Mouse (Mus musculus) kidney, embryonic 16.5 days (tissue): ENCODE data around the gene Cldn4. TPM values are rescaled to one million over a fixed set of nuclear protein-coding genes. Genes with fewer than 3 reads are reported as not detected.
"Not testable (repeated sequence)": the region's sequence is repeated elsewhere in the genome, so short reads cannot be mapped to it uniquely, and the experiment has no call there.

Experiments
- ATAC-seq: fragments of 200-750 bp; cut with Nextera tagmentation; 2 replicates; pipeline ENCODE4 v1.8.0; 2017; ENCODE audit warnings: moderate TSS enrichment; ENCODE audit not compliant: low FRiP score, low TSS enrichment
- H3K27ac ChIP-seq: fragments of 300-500 bp; sonication (generic); 2 replicates; pipeline ENCODE4 v1.5.1; 2014; ENCODE audit warnings: low read length
- H3K27me3 ChIP-seq: fragments of 300-500 bp; sonication (generic); 2 replicates; pipeline ENCODE4 v1.6.1; 2014; ENCODE audit warnings: low read length, control low read depth, mixed read lengths; ENCODE audit not compliant: insufficient read depth
- H3K36me3 ChIP-seq: fragments of 300-500 bp; sonication (generic); 2 replicates; pipeline ENCODE4 v1.6.1; 2014; ENCODE audit warnings: low read length, control low read depth, mixed read lengths; ENCODE audit not compliant: insufficient read depth
- H3K4me1 ChIP-seq: fragments of 300-500 bp; sonication (generic); 2 replicates; pipeline ENCODE4 v1.6.1; 2014; ENCODE audit warnings: low read length, control low read depth, mixed read lengths; ENCODE audit not compliant: insufficient read depth
- H3K4me2 ChIP-seq: fragments of 300-500 bp; sonication (generic); replicated peaks from 2 replicates; pipeline ENCODE4 v1.6.1; 2014; ENCODE audit warnings: low read depth, low read length
- H3K4me3 ChIP-seq: fragments of 300-500 bp; sonication (generic); 2 replicates; pipeline ENCODE4 v1.5.1; 2014; ENCODE audit warnings: mild to moderate bottlenecking, low read length
- H3K9ac ChIP-seq: fragments of 300-500 bp; sonication (generic); replicated peaks from 2 replicates; pipeline ENCODE4 v1.6.1; 2014; ENCODE audit warnings: low read length
- H3K9me3 ChIP-seq: fragments of 300-500 bp; sonication (generic); 2 replicates; pipeline ENCODE4 v1.6.1; 2016; ENCODE audit warnings: low read length, control low read depth
- WGBS: fragments of 180-500 bp; shearing (Covaris S2); extraction: QIAGEN DNeasy Blood & Tissue Kit; methylation state at CpG from one replicate; pipeline ENCODE4 v1.1.7; 2014; 5-methylcytosine and 5-hydroxymethylcytosine counted together
- polyA plus RNA-seq: library from polyadenylated mRNA; unstranded; fragments of >200 nt; fragmentation: Nextera tagmentation; extraction: Ambion mirVana; gene quantifications from 2 replicates; pipeline ENCODE4 v1.2.1, GENCODE M21; 2015

Gene Cldn4
- polyA plus RNA-seq, 1 experiment from 2014 or later: 64.7 TPM

- H3K9me3 ChIP-seq: no peaks in the 10 kb centered on the region
- ATAC-seq: peak; percentile 76
- H3K4me3 ChIP-seq: peak overlapping the region; percentile 32
- no peaks in the 10 kb centered on the region for H3K27me3 ChIP-seq
- peak overlapping the region; percentile 53 for H3K4me2 ChIP-seq
- H3K9ac ChIP-seq: peak overlapping the region; percentile 43
- H3K27ac ChIP-seq: peak overlapping the region; percentile 67; the same call in 1 of the 2 replicates
- H3K36me3 ChIP-seq: no peaks in the 10 kb centered on the region
- peaks cover 5% of the 10 kb centered on the region; the same call in 1 of the 2 replicates for H3K4me1 ChIP-seq
- WGBS: 5% methylated on average over 32 of the region's 33 CpGs
Observed at GRCm38 (mm10) chr5:134965852-134966821, 19.4 kb upstream of the Cldn4 start.

- ATAC-seq: 0 out of 2 replicates have a peak, but pooled peaks have one; percentile 46
- no peaks in the 10 kb centered on the region for H3K9me3 ChIP-seq
- H3K27ac ChIP-seq: peak overlapping the region; percentile 16; the same call in 1 of the 2 replicates
- H3K4me2 ChIP-seq: peak overlapping the region; percentile 53
- H3K4me3 ChIP-seq: peak overlapping the region; percentile 32
- 7% methylated on average over 10 of the region's 10 CpGs for WGBS
- H3K4me1 ChIP-seq: peaks cover 5% of the 10 kb centered on the region; the same call in 1 of the 2 replicates
- H3K9ac ChIP-seq: peak overlapping the region; percentile 43
- H3K27me3 ChIP-seq: no peaks in the 10 kb centered on the region
- no peaks in the 10 kb centered on the region for H3K36me3 ChIP-seq
Observed at GRCm38 (mm10) chr5:134965473-134965851, 18.7 kb upstream of the Cldn4 start.

DNA sequence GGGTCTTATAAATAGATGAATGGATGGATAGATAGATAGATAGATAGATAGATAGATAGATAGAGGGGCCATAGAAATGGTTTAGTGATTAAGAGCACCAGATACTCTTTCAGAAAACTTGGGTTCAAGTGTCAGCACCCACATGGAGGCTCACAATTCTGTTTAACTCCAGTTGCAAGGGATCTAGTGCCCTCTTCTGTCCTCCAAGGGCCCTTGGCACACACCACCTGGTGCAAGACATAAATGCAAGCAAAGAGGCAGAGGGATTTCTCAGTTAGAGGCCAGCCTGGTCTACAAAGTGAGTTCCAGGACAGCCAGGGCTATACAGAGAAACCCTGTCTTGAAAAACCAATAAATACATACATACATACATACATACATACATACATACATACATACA, 17.9 kb upstream of the Cldn4 start:
- not testable (repeated sequence) for H3K36me3 ChIP-seq, ATAC-seq, H3K27ac ChIP-seq, H3K27me3 ChIP-seq, H3K9ac ChIP-seq, H3K4me3 ChIP-seq, H3K4me2 ChIP-seq, H3K4me1 ChIP-seq, H3K9me3 ChIP-seq

DNA sequence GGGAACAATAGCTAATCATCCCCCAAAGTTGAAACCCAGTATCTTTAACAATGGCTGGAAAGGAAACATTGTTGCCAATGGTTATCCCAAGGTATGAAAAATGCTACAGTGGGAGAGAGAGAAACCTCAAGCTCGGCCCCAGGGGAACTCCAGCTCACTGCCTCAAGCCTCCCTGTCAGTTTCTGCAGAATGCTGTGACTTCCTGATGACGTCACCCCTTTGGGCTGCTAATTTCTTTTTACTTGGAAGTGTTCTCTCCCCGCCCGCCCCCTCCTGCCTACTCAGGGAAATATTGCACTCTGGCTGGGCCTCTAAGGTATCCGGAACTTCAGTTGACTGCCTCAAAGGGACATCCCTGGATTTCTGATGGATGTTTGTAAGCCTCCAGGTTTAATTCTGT, 16.8 kb upstream of the Cldn4 start:
- Histone ChIP-seq H3K9ac (no peak overlapping the region; the same call in 1 of the 2 replicates), H3K4me2 (no peak overlapping the region), H3K27me3 (no peaks in the 10 kb centered on the region), H3K27ac (no peak overlapping the region), H3K4me3 (no peak overlapping the region), H3K36me3 (no peaks in the 10 kb centered on the region), H3K4me1 (peaks cover 5% of the 10 kb centered on the region; the same call in 1 of the 2 replicates), H3K9me3 (no peaks in the 10 kb centered on the region)
- ATAC-seq: no peak
- 23% methylated on average over 5 of the region's 5 CpGs for WGBS

GRCm38 (mm10) chr5:134961519-134961918, 14.8 kb upstream of the Cldn4 start:
- Histone ChIP-seq H3K4me2 (no peak overlapping the region), H3K4me1 (peaks cover 5% of the 10 kb centered on the region; the same call in 1 of the 2 replicates), H3K27me3 (no peaks in the 10 kb centered on the region), H3K36me3 (no peaks in the 10 kb centered on the region), H3K9me3 (no peaks in the 10 kb centered on the region), H3K9ac (no peak overlapping the region), H3K4me3 (no peak overlapping the region), H3K27ac (no peak overlapping the region)
- 88% methylated on average over 2 of the region's 2 CpGs for WGBS
- ATAC-seq: no peak

- no peak overlapping the region for H3K4me3 ChIP-seq
- H3K27ac ChIP-seq: 0 out of 2 replicates have a peak overlapping the region, but pooled peaks have one; percentile 10
- WGBS: 70% methylated on average over 2 of the region's 2 CpGs
- no peak overlapping the region for H3K4me2 ChIP-seq
- H3K27me3 ChIP-seq: no peaks in the 10 kb centered on the region
- no peaks in the 10 kb centered on the region for H3K9me3 ChIP-seq
- no peaks in the 10 kb centered on the region for H3K36me3 ChIP-seq
- no peak overlapping the region for H3K9ac ChIP-seq
- no peak for ATAC-seq
- H3K4me1 ChIP-seq: no peaks in the 10 kb centered on the region
Observed at GRCm38 (mm10) chr5:134960430-134960829, 13.7 kb upstream of the Cldn4 start.

DNA sequence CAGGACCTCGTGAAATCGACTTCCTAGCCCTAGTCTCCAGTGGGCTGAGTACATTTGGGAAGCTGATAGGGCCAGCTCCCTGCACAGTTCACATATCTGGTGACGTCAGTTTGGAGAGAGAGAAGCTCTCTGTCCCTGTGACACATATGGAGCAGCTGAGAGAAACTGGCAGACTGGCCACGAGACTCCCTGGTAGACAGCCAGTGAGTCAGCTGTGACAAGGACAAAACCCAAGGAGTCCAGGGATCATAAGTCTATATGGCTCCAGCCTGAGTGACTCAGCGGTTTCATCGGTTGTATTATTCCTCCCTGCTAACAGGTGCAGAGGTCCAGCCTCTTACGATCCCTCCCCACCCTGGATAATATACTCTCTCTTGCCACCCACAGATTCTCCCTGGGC, 12.4 kb upstream of the Cldn4 start:
- Histone ChIP-seq H3K9ac (no peak overlapping the region), H3K27me3 (no peaks in the 10 kb centered on the region), H3K27ac (no peak overlapping the region), H3K4me3 (no peak overlapping the region), H3K36me3 (no peaks in the 10 kb centered on the region), H3K9me3 (no peaks in the 10 kb centered on the region), H3K4me2 (no peak overlapping the region), H3K4me1 (no peaks in the 10 kb centered on the region)
- 58% methylated on average over 7 of the region's 7 CpGs for WGBS
- 0 out of 2 replicates have a peak, but pooled peaks have one; percentile 35 for ATAC-seq

DNA sequence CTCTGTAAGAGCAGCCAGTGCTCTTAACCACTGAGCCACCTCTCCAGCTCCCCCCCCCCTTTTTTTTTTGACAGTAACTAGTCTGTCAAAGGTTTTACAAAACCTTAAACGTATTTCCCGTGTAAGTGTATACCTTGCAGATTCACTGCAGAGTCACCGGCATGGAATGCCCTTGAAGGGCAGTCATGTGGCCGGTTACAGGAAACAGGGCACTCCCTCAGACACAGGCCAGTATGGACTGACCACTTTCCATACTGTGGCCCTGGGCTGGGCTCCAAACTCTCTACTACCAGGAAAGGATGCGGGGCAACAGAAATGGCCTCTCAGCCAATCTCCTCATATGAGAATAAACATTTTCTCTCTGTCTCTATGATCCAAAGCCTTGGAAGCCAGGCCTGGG, 8.8 kb upstream of the Cldn4 start:
- H3K4me3 ChIP-seq: no peak overlapping the region
- no peaks in the 10 kb centered on the region for H3K27me3 ChIP-seq
- H3K27ac ChIP-seq: no peak overlapping the region
- no peak overlapping the region for H3K4me2 ChIP-seq
- no peaks in the 10 kb centered on the region for H3K9me3 ChIP-seq
- ATAC-seq: no peak
- peaks cover 11% of the 10 kb centered on the region for H3K4me1 ChIP-seq
- WGBS: 43% methylated on average over 5 of the region's 5 CpGs
- no peaks in the 10 kb centered on the region for H3K36me3 ChIP-seq
- H3K9ac ChIP-seq: no peak overlapping the region

- Histone ChIP-seq H3K9me3 (no peaks in the 10 kb centered on the region), H3K27ac (peak overlapping the region; percentile 90), H3K4me2 (peak overlapping the region; percentile 45), H3K4me3 (peak overlapping the region; percentile 20), H3K4me1 (peaks cover 23% of the 10 kb centered on the region), H3K9ac (peak overlapping the region; percentile 55), H3K27me3 (peaks cover 9% of the 10 kb centered on the region), H3K36me3 (no peaks in the 10 kb centered on the region)
- ATAC-seq: peak; percentile 56
- WGBS: 10% methylated on average over 19 of the region's 19 CpGs
Observed at GRCm38 (mm10) chr5:134951053-134951884, 4.5 kb upstream of the Cldn4 start.
